Mouse (Mus musculus) CH12.LX (cell line): ENCODE results near the gene Nfia. TPM values are rescaled to one million over a fixed set of nuclear protein-coding genes. Genes with fewer than 3 reads are reported as not detected.

Source experiments
- DNase-seq: peaks from one replicate; pipeline ENCODE4 v3.0.0-alpha.2; 2013; ENCODE audit errors: extremely low read depth
- H3K27ac ChIP-seq: 2 replicates; pipeline ENCODE4 v1.5.1; 2012; ENCODE audit warnings: low read depth, mild to moderate bottlenecking, control low read depth, moderate library complexity; ENCODE audit not compliant: insufficient read depth
- H3K27me3 ChIP-seq: replicated peaks from 2 replicates; pipeline ENCODE3; 2012; ENCODE audit warnings: inconsistent platforms
- H3K36me3 ChIP-seq, 2 experiments: replicated peaks in 1 of 2; 2 replicates each; pipeline versions ENCODE3 to v1.6.1; 2012; ENCODE audit warnings: inconsistent platforms in 1 of 2, low read length in 1 of 2, mild to moderate bottlenecking in 1 of 2, mixed read lengths in 1 of 2, moderate library complexity in 1 of 2; ENCODE audit not compliant: control insufficient read depth in 1 of 2, insufficient read depth in 1 of 2
- H3K4me1 ChIP-seq, 2 experiments: 2 replicates each; pipeline ENCODE4 v1.6.1; 2012; ENCODE audit warnings: inconsistent platforms in 1 of 2, moderate library complexity in 1 of 2; ENCODE audit not compliant: insufficient read depth in 2 of 2, control insufficient read depth in 1 of 2
- H3K4me2 ChIP-seq: 2 replicates; pipeline ENCODE4 v1.6.1; 2012; ENCODE audit warnings: low read depth, mild to moderate bottlenecking, control low read depth; ENCODE audit not compliant: poor library complexity, insufficient read depth, severe bottlenecking
- H3K4me3 ChIP-seq, 3 experiments: fragments of 150-350 bp in 1 of 3; sonication (generic) in 1 of 3; replicated peaks in 1 of 3; 2 replicates each; pipeline versions ENCODE3 to v1.5.1; 2011 to 2012; ENCODE audit warnings: low read depth in 2 of 3, low read length in 2 of 3, mild to moderate bottlenecking in 2 of 3, moderate library complexity in 2 of 3, control low read depth in 1 of 3, improper control_type of control experiment in 1 of 3, inconsistent platforms in 1 of 3, mixed read lengths in 1 of 3; ENCODE audit not compliant: poor library complexity in 1 of 3
- H3K79me2 ChIP-seq: replicated peaks from 2 replicates; pipeline ENCODE4 v1.6.1; 2012; ENCODE audit warnings: mild to moderate bottlenecking, moderate library complexity; ENCODE audit not compliant: control insufficient read depth, poor library complexity, insufficient read depth, severe bottlenecking; ENCODE audit errors: extremely low read depth
- H3K9ac ChIP-seq: 2 replicates; pipeline ENCODE4 v1.6.1; 2012; ENCODE audit warnings: low read depth, mild to moderate bottlenecking, control low read depth, moderate library complexity; ENCODE audit not compliant: insufficient read depth
- H3K9me3 ChIP-seq: replicated peaks from 2 replicates; pipeline ENCODE3; 2012; ENCODE audit warnings: low read length, inconsistent platforms, mixed read lengths
- BHLHE40 ChIP-seq: IDR thresholded peaks from 2 replicates; pipeline ENCODE4 v1.6.1; 2011; ENCODE audit warnings: mild to moderate bottlenecking, low read depth, low read length, improper control_type of control experiment
- CHD2 ChIP-seq: IDR thresholded peaks from 2 replicates; pipeline ENCODE4 v1.6.1; 2011; ENCODE audit warnings: low read length, improper control_type of control experiment
- ELF1 ChIP-seq: IDR thresholded peaks from 2 replicates; pipeline ENCODE4 v1.6.1; 2014; ENCODE audit warnings: low read depth, mild to moderate bottlenecking, inconsistent platforms, low read length, improper control_type of control experiment
- ETS1 ChIP-seq: conservative IDR thresholded peaks from 2 replicates; pipeline ENCODE4 v1.6.1; 2012; ENCODE audit warnings: low read depth, mild to moderate bottlenecking, inconsistent platforms, low read length, improper control_type of control experiment, moderate library complexity
- KAT2A ChIP-seq: IDR thresholded peaks from 2 replicates; pipeline ENCODE4 v1.6.1; 2012; ENCODE audit warnings: low read length, improper control_type of control experiment, inconsistent platforms; ENCODE audit not compliant: insufficient replicate concordance
- MAZ ChIP-seq: IDR thresholded peaks from 2 replicates; pipeline ENCODE4 v1.6.1; 2012; ENCODE audit warnings: low read depth, mild to moderate bottlenecking, inconsistent platforms, low read length, improper control_type of control experiment, moderate library complexity
- MEF2A ChIP-seq: IDR thresholded peaks from 2 replicates; pipeline ENCODE4 v1.6.1; 2014; ENCODE audit warnings: low read depth, mild to moderate bottlenecking, inconsistent platforms, low read length, improper control_type of control experiment, borderline replicate concordance
- MYC ChIP-seq: IDR thresholded peaks from 2 replicates; pipeline ENCODE4 v1.6.1; 2011; ENCODE audit warnings: low read depth, mild to moderate bottlenecking, improper control_type of control experiment, low read length
- PAX5 ChIP-seq: IDR thresholded peaks from 2 replicates; pipeline ENCODE4 v1.6.1; 2012; ENCODE audit warnings: low read length, inconsistent platforms, mixed read lengths
- POLR2A ChIP-seq: IDR thresholded peaks from 2 replicates; pipeline ENCODE4 v1.6.1; 2011; ENCODE audit warnings: low read depth, mild to moderate bottlenecking, improper control_type of control experiment, low read length
- POLR2AphosphoS2 ChIP-seq: IDR thresholded peaks from 2 replicates; pipeline ENCODE4 v1.6.1; 2011; ENCODE audit warnings: low read depth, low read length, improper control_type of control experiment
- RAD21 ChIP-seq: IDR thresholded peaks from 2 replicates; pipeline ENCODE4 v1.6.1; 2011; ENCODE audit warnings: low read depth, mild to moderate bottlenecking, low read length, improper control_type of control experiment, moderate library complexity
- RCOR1 ChIP-seq: conservative IDR thresholded peaks from 2 replicates; pipeline ENCODE4 v1.6.1; 2012; ENCODE audit warnings: low read depth, mild to moderate bottlenecking, inconsistent platforms, low read length, improper control_type of control experiment
- TBP ChIP-seq: conservative IDR thresholded peaks from 2 replicates; pipeline ENCODE4 v1.6.1; 2011; ENCODE audit warnings: low read depth, low read length, improper control_type of control experiment
- UBTF ChIP-seq: IDR thresholded peaks from 2 replicates; pipeline ENCODE4 v1.6.1; 2012; ENCODE audit warnings: low read depth, mild to moderate bottlenecking, inconsistent platforms, low read length, improper control_type of control experiment, moderate library complexity
- USF2 ChIP-seq: conservative IDR thresholded peaks from 2 replicates; pipeline ENCODE4 v1.6.1; 2011; ENCODE audit warnings: low read depth, low read length, improper control_type of control experiment
- ZNF384 ChIP-seq: IDR thresholded peaks from 2 replicates; pipeline ENCODE4 v1.6.1; 2012; ENCODE audit warnings: low read depth, low read length, improper control_type of control experiment, inconsistent platforms
- dilution Hi-C: fragments of 300-500 bp; cut with MboI; formaldehyde crosslinking; loops from 2 replicates; pipeline ENCODE4 v1.14.3; 2020; ENCODE audit warnings: low sequenced_read_pairs; ENCODE audit not compliant: extremely low pct_unique_long_range_greater_than_20kb, extremely low pct_ligation_motif_present
- in situ Hi-C: fragments of 300-500 bp; cut with MboI; formaldehyde crosslinking; loops from 3 replicates; pipeline ENCODE4 v1.14.3; 2019; ENCODE audit warnings: low sequenced_read_pairs, low pct_ligation_motif_present, low pct_unique_long_range_greater_than_20kb, mixed read lengths
- polyA plus RNA-seq: library from polyadenylated mRNA; unstranded; fragments of >175 nt; gene quantifications from 2 replicates; pipeline ENCODE4 v1.2.1, GENCODE M21; 2012; ENCODE audit warnings: low read depth; ENCODE audit not compliant: insufficient read length
- total RNA-seq, 2 experiments: library from RNA; depleted of rRNA; stranded (reverse); fragments of 300-350 nt in 1 of 2; fragments of >200 nt in 1 of 2; gene quantifications; 2 replicates each; pipeline ENCODE4 v1.2.3; 2012 to 2014

Gene Nfia
- total and polyA plus RNA-seq, 3 experiments = not detected

DNA sequence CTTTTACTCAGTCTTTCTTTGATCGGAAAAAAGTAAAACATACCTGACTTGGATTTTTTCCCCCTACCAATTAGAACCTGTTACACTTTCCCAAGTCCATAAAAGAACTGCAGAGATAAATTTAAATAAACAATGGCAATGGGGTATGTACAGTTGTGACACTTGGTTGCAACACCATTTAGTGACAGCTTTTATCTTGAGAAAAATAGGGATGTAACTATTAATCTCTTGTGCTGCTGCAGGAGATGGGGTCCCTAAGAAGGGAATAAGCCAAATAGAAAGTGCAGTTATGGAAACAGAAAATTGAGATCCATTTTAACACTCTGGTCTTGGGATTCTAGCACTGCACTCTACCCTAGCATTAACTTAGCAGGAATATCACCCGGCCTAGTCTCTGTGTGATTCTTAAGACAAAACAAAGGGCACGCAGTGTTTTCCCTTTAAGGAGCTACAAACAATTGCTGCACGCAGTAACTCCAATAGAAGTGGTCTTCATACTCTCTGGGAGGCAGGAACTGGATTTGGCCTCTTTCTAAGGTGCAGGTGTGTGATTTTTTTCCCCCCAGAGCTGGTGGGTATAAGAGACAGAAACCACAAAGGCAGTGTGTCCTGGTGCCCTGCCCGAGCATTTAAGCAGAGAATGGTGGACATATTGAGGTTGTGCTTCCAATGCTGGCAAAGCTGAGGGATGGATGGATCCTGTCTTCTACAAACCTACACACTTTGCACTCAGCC is 20.1 kb upstream of the Nfia start:
- no peak for DNase-seq
- no peak overlapping the region for H3K4me2 ChIP-seq
- no peaks in the 10 kb centered on the region for H3K36me3 ChIP-seq
- no peak overlapping the region for H3K27ac ChIP-seq
- no peaks in the 10 kb centered on the region for H3K4me1 ChIP-seq
- in situ Hi-C loops (no loop called here), dilution Hi-C loops (no loop called here)
- no peak overlapping the region for H3K9ac ChIP-seq
- no peaks in the 10 kb centered on the region for H3K27me3 ChIP-seq
- H3K9me3 ChIP-seq = peaks cover 75% of the 10 kb centered on the region
- H3K4me3 ChIP-seq = no peak overlapping the region
- no peak for TF ChIP-seq MEF2A
- no peak for TF ChIP-seq RAD21
- no peak for TF ChIP-seq MAZ
- TF ChIP-seq ETS1 = no peak
- TF ChIP-seq ELF1 = no peak
- no peak for TF ChIP-seq POLR2A
- no peak for TF ChIP-seq KAT2A
- TF ChIP-seq PAX5 = no peak
- TF ChIP-seq BHLHE40 = no peak
- TF ChIP-seq ZNF384 = no peak
- no peak for TF ChIP-seq RCOR1
- TF ChIP-seq USF2 = no peak
- no peak for TF ChIP-seq TBP
- TF ChIP-seq UBTF = no peak
- H3K79me2 ChIP-seq = no peaks in the 10 kb centered on the region

DNA sequence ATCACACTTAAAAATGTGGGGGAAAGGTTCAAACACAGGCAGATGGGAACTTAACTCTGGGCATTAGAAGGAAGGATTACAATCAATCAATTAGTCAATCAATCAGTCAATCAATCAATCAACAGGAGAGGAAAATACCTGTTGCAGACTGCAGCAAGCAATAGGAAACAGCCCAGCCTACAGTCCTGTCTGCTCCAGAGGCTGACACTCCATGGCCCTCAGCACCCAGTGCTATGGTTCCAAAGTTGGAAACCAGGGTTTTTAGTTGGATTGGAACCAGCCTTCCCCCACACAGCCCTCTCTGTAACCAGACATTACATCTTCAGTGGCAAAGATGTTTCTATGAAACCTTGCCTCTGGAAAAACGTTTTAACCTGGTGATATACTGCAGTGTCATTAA is 19.0 kb upstream of the Nfia start:
- no peak for TF ChIP-seq POLR2AphosphoS2
- no peak for TF ChIP-seq RAD21
- no peak for TF ChIP-seq CHD2
- no peak for TF ChIP-seq BHLHE40
- TF ChIP-seq MYC = no peak
- Histone ChIP-seq H3K36me3 (no peaks in the 10 kb centered on the region), H3K79me2 (no peaks in the 10 kb centered on the region), H3K4me3 (no peak overlapping the region), H3K9me3 (peaks cover 80% of the 10 kb centered on the region), H3K4me2 (no peak overlapping the region), H3K9ac (no peak overlapping the region), H3K27ac (no peak overlapping the region), H3K27me3 (no peaks in the 10 kb centered on the region), H3K4me1 (no peaks in the 10 kb centered on the region)
- no peak for DNase-seq
- in situ Hi-C loops = no loop called here
- dilution Hi-C loops = no loop called here
